Mouse (Mus musculus): ENCODE results near the gene Zmynd10. TPM values are rescaled to one million over a fixed set of nuclear protein-coding genes. Genes with fewer than 3 reads are reported as not detected.

Gene Zmynd10
- polyA plus RNA-seq, 1 experiment from 2014 or later: 0.54 TPM

- DNase-seq (ENCODE audit: low spot score): no peak
- no peak for ATAC-seq (replicated peaks; ENCODE audit: low FRiP score, low TSS enrichment, low read depth)
- Histone ChIP-seq H3K9ac (ENCODE audit: low read length) (no peak overlapping the region), H3K27ac (ENCODE audit: low read depth) (no peak overlapping the region), H3K36me3 (ENCODE audit: control insufficient read depth, insufficient read depth, low read length) (peaks cover 16% of the 10 kb centered on the region), H3K27me3 (replicated peaks; ENCODE audit: control insufficient read depth, insufficient read depth, low read length) (no peaks in the 10 kb centered on the region), H3K4me1 (replicated peaks; ENCODE audit: control insufficient read depth, insufficient read depth, low read length) (peaks cover 7% of the 10 kb centered on the region), H3K9me3 (ENCODE audit: control insufficient read depth, low read length) (no peaks in the 10 kb centered on the region), H3K4me3 (ENCODE audit: low read depth, low read length) (no peak overlapping the region), H3K4me2 (ENCODE audit: low read length) (0 out of 2 replicates have a peak overlapping the region, but pooled peaks have one; percentile 7)
- 96% methylated on average over 10 of the region's 10 CpGs for WGBS
Observed at GRCm38 (mm10) chr9:107577871-107578270, 30.8 kb downstream of the Zmynd10 start.

- DNase-seq (ENCODE audit: low spot score) (no peak), ATAC-seq (replicated peaks; ENCODE audit: low FRiP score, low TSS enrichment, low read depth) (no peak)
- no peaks in the 10 kb centered on the region for H3K9me3 ChIP-seq (ENCODE audit: control insufficient read depth, low read length)
- no peaks in the 10 kb centered on the region for H3K27me3 ChIP-seq (replicated peaks; ENCODE audit: control insufficient read depth, insufficient read depth, low read length)
- 0 out of 2 replicates have a peak within 1 kb of the TSS, but pooled peaks have one; percentile 7 for H3K4me2 ChIP-seq (ENCODE audit: low read length)
- H3K4me3 ChIP-seq (ENCODE audit: low read depth, low read length): no peak within 1 kb of the TSS
- H3K36me3 ChIP-seq (ENCODE audit: control insufficient read depth, insufficient read depth, low read length): peaks cover 14% of the 10 kb centered on the region
- no peak within 1 kb of the TSS for H3K27ac ChIP-seq (ENCODE audit: low read depth)
- peaks cover 7% of the 10 kb centered on the region for H3K4me1 ChIP-seq (replicated peaks; ENCODE audit: control insufficient read depth, insufficient read depth, low read length)
- no peak within 1 kb of the TSS for H3K9ac ChIP-seq (ENCODE audit: low read length)
- WGBS: 75% methylated on average over 3 of the region's 3 CpGs
Observed at GRCm38 (mm10) chr9:107578587-107578986, 31.5 kb downstream of the Zmynd10 start, which contains the start of gene Naa80. TSS of gene Naa80 (plus strand) at chr9:107578887.

- Histone ChIP-seq H3K4me3 (ENCODE audit: low read depth, low read length) (no peak overlapping the region), H3K27me3 (replicated peaks; ENCODE audit: control insufficient read depth, insufficient read depth, low read length) (no peaks in the 10 kb centered on the region), H3K27ac (ENCODE audit: low read depth) (no peak overlapping the region), H3K36me3 (ENCODE audit: control insufficient read depth, insufficient read depth, low read length) (peaks cover 10% of the 10 kb centered on the region; the same call in 1 of the 2 replicates), H3K9ac (ENCODE audit: low read length) (no peak overlapping the region), H3K4me1 (replicated peaks; ENCODE audit: control insufficient read depth, insufficient read depth, low read length) (peaks cover 7% of the 10 kb centered on the region), H3K4me2 (ENCODE audit: low read length) (no peak overlapping the region), H3K9me3 (ENCODE audit: control insufficient read depth, low read length) (no peaks in the 10 kb centered on the region)
- WGBS: 95% methylated on average over 14 of the region's 14 CpGs
- DNase-seq (ENCODE audit: low spot score) (no peak), ATAC-seq (replicated peaks; ENCODE audit: low FRiP score, low TSS enrichment, low read depth) (no peak)
Observed at GRCm38 (mm10) chr9:107579023-107579900, 32.2 kb downstream of the Zmynd10 start.

- peak; percentile 88 for DNase-seq (ENCODE audit: low spot score)
- H3K9ac ChIP-seq (ENCODE audit: low read length): peak within 1 kb of the TSS; percentile 67
- H3K27ac ChIP-seq (ENCODE audit: low read depth): peak within 1 kb of the TSS; percentile 91
- H3K4me1 ChIP-seq (replicated peaks; ENCODE audit: control insufficient read depth, insufficient read depth, low read length): peaks cover 7% of the 10 kb centered on the region
- WGBS: under 1% methylated on average over 32 of the region's 32 CpGs
- H3K36me3 ChIP-seq (ENCODE audit: control insufficient read depth, insufficient read depth, low read length): peaks cover 6% of the 10 kb centered on the region; the same call in 1 of the 2 replicates
- H3K4me2 ChIP-seq (ENCODE audit: low read length): peak within 1 kb of the TSS; percentile 77
- ATAC-seq (replicated peaks; ENCODE audit: low FRiP score, low TSS enrichment, low read depth): peak; percentile 62
- no peaks in the 10 kb centered on the region for H3K9me3 ChIP-seq (ENCODE audit: control insufficient read depth, low read length)
- H3K27me3 ChIP-seq (replicated peaks; ENCODE audit: control insufficient read depth, insufficient read depth, low read length): no peaks in the 10 kb centered on the region
- peak within 1 kb of the TSS; percentile 58 for H3K4me3 ChIP-seq (ENCODE audit: low read depth, low read length)
Observed at GRCm38 (mm10) chr9:107580501-107581317, 33.6 kb downstream of the Zmynd10 start, which contains the start of gene Hyal3. TSS of gene Hyal3 (plus strand) at chr9:107580818.

GRCm38 (mm10) chr9:107581584-107581983 lies 34.5 kb downstream of the Zmynd10 start:
- Histone ChIP-seq H3K4me3 (ENCODE audit: low read depth, low read length) (peak overlapping the region; percentile 58), H3K9me3 (ENCODE audit: control insufficient read depth, low read length) (no peaks in the 10 kb centered on the region), H3K27me3 (replicated peaks; ENCODE audit: control insufficient read depth, insufficient read depth, low read length) (no peaks in the 10 kb centered on the region), H3K4me1 (replicated peaks; ENCODE audit: control insufficient read depth, insufficient read depth, low read length) (peaks cover 7% of the 10 kb centered on the region), H3K27ac (ENCODE audit: low read depth) (no peak overlapping the region), H3K9ac (ENCODE audit: low read length) (peak overlapping the region; percentile 67), H3K4me2 (ENCODE audit: low read length) (peak overlapping the region; percentile 77), H3K36me3 (ENCODE audit: control insufficient read depth, insufficient read depth, low read length) (peaks cover 6% of the 10 kb centered on the region; the same call in 1 of the 2 replicates)
- DNase-seq (ENCODE audit: low spot score) (no peak), ATAC-seq (replicated peaks; ENCODE audit: low FRiP score, low TSS enrichment, low read depth) (no peak)
- 69% methylated on average over 4 of the region's 4 CpGs for WGBS

GRCm38 (mm10) chr9:107582509-107583062 lies 35.5 kb downstream of the Zmynd10 start:
- ATAC-seq (replicated peaks; ENCODE audit: low FRiP score, low TSS enrichment, low read depth): no peak
- Histone ChIP-seq H3K4me3 (ENCODE audit: low read depth, low read length) (no peak overlapping the region), H3K4me1 (replicated peaks; ENCODE audit: control insufficient read depth, insufficient read depth, low read length) (peaks cover 3% of the 10 kb centered on the region; the same call in 1 of the 2 replicates), H3K27ac (ENCODE audit: low read depth) (no peak overlapping the region), H3K9me3 (ENCODE audit: control insufficient read depth, low read length) (no peaks in the 10 kb centered on the region), H3K9ac (ENCODE audit: low read length) (no peak overlapping the region), H3K4me2 (ENCODE audit: low read length) (no peak overlapping the region), H3K27me3 (replicated peaks; ENCODE audit: control insufficient read depth, insufficient read depth, low read length) (no peaks in the 10 kb centered on the region), H3K36me3 (ENCODE audit: control insufficient read depth, insufficient read depth, low read length) (peaks cover 6% of the 10 kb centered on the region; the same call in 1 of the 2 replicates)
- no peak for DNase-seq (ENCODE audit: low spot score)
- WGBS: 89% methylated on average over 7 of the region's 7 CpGs

GRCm38 (mm10) chr9:107583174-107583573 lies 36.1 kb downstream of the Zmynd10 start:
- no peak overlapping the region for H3K9ac ChIP-seq (ENCODE audit: low read length)
- H3K4me1 ChIP-seq (replicated peaks; ENCODE audit: control insufficient read depth, insufficient read depth, low read length): peaks cover 5% of the 10 kb centered on the region
- ATAC-seq (replicated peaks; ENCODE audit: low FRiP score, low TSS enrichment, low read depth) (no peak), DNase-seq (ENCODE audit: low spot score) (no peak)
- no peak overlapping the region for H3K27ac ChIP-seq (ENCODE audit: low read depth)
- no peak overlapping the region for H3K4me2 ChIP-seq (ENCODE audit: low read length)
- H3K27me3 ChIP-seq (replicated peaks; ENCODE audit: control insufficient read depth, insufficient read depth, low read length): no peaks in the 10 kb centered on the region
- H3K4me3 ChIP-seq (ENCODE audit: low read depth, low read length): no peak overlapping the region
- H3K36me3 ChIP-seq (ENCODE audit: control insufficient read depth, insufficient read depth, low read length): peaks cover 6% of the 10 kb centered on the region; the same call in 1 of the 2 replicates
- H3K9me3 ChIP-seq (ENCODE audit: control insufficient read depth, low read length): no peaks in the 10 kb centered on the region
- WGBS: 91% methylated on average over 14 of the region's 14 CpGs

GRCm38 (mm10) chr9:107586504-107586903 lies 39.4 kb downstream of the Zmynd10 start:
- 92% methylated on average over 5 of the region's 5 CpGs for WGBS
- no peak for DNase-seq (ENCODE audit: low spot score)
- Histone ChIP-seq H3K9me3 (ENCODE audit: control insufficient read depth, low read length) (no peaks in the 10 kb centered on the region), H3K4me1 (replicated peaks; ENCODE audit: control insufficient read depth, insufficient read depth, low read length) (peaks cover 11% of the 10 kb centered on the region), H3K36me3 (ENCODE audit: control insufficient read depth, insufficient read depth, low read length) (peaks cover 27% of the 10 kb centered on the region), H3K4me2 (ENCODE audit: low read length) (no peak overlapping the region), H3K27ac (ENCODE audit: low read depth) (no peak overlapping the region), H3K27me3 (replicated peaks; ENCODE audit: control insufficient read depth, insufficient read depth, low read length) (no peaks in the 10 kb centered on the region), H3K9ac (ENCODE audit: low read length) (no peak overlapping the region), H3K4me3 (ENCODE audit: low read depth, low read length) (no peak overlapping the region)
- no peak for ATAC-seq (replicated peaks; ENCODE audit: low FRiP score, low TSS enrichment, low read depth)

All from intestine, embryonic 14.5 days (tissue).